Mouse (Mus musculus) heart, postnatal 0 days (tissue): Measurements from ENCODE around the gene 4930447C04Rik.
A peak's percentile ranks its signal among the peaks of the same experiment; 100 is the strongest.

Experiments
- CTCF ChIP-seq: IDR thresholded peaks from 2 replicates; pipeline ENCODE4 v1.5.1; 2016; ENCODE audit warnings: antibody characterized with exemption, control low read depth, low read depth
- EP300 ChIP-seq: IDR thresholded peaks from 2 replicates; pipeline ENCODE4 v1.6.1; 2016; ENCODE audit warnings: antibody characterized with exemption, low read depth

DNA sequence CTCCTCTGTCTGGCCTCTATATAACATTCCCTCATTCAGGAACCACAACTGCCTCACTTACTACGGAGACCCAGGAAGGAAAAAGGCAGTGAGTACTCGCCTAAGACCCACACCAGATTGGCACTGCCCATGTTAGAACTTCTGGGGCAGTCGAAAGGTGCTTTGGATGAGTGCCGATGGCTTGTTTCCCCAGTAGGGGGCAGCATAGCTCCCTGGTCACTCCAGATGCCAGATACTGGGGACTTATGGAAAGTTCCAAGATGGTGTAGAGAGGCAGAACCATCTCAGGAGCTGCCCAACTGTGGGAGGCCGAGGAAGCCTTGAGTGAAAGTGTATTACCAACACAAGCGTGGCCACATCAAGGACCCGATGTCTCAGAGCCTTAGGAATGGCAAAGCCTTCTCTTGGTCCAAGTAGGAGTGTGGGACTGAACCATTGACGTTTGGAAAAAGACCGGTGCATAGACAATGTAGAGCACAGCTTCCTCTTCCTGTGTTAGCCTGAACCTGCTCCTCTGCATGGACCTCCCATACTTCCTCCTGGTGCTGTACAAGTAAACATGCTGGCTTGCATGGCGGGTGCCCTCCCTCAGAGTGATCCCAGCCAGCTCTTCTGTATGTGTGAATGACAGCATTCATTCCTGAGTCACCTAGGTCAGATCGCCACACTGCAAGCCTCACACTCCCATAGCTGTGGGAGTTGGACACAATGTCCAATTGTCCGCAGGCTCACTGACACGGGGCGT, 105.6 kb downstream of the 4930447C04Rik start:
- TF ChIP-seq CTCF = peak; percentile 8; the same call in 1 of the 2 replicates
- TF ChIP-seq EP300 = no peak
